Mouse (Mus musculus): ENCODE results near the gene Snrpd3. TPM values are rescaled to one million over a fixed set of nuclear protein-coding genes. Genes with fewer than 3 reads are reported as not detected.
"Not testable (repeated sequence)": the region's sequence is repeated elsewhere in the genome, so short reads cannot be mapped to it uniquely, and the experiment has no call there.

Gene Snrpd3
- total RNA-seq, 2 experiments from 2014 or later: 17.9 to 19.6 TPM

GRCm38 (mm10) chr10:75525450-75525849, 8.1 kb downstream of the Snrpd3 start:
- ATAC-seq (replicated peaks; ENCODE audit: low FRiP score, poor library complexity, severe bottlenecking): not testable (repeated sequence)

DNA sequence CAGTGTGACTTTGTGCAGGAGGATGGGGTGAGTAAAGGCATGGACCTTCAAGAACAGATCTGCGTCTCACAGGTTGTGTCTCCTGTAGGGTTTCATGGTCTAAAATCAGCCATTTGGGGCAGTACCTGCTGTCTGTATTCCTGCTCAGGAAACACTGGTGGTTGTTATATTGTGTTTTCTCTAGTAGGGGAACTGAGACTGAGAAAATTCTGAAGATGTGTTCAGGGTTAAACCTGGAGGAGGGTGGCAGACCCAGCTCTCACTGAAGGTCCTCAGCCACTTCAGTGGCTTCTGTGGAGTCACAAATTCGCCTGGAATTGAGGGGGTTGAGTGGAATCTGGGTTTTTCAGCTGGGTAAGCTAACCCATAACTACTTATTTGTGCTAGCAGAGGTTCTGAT, 13.0 kb downstream of the Snrpd3 start:
- ATAC-seq (replicated peaks; ENCODE audit: low FRiP score, poor library complexity, severe bottlenecking): no peak

GRCm38 (mm10) chr10:75531532-75532090, 14.3 kb downstream of the Snrpd3 start:
- ATAC-seq (replicated peaks; ENCODE audit: low FRiP score, poor library complexity, severe bottlenecking): no peak

GRCm38 (mm10) chr10:75534216-75534615, 16.9 kb downstream of the Snrpd3 start:
- ATAC-seq (replicated peaks; ENCODE audit: low FRiP score, poor library complexity, severe bottlenecking): no peak

DNA sequence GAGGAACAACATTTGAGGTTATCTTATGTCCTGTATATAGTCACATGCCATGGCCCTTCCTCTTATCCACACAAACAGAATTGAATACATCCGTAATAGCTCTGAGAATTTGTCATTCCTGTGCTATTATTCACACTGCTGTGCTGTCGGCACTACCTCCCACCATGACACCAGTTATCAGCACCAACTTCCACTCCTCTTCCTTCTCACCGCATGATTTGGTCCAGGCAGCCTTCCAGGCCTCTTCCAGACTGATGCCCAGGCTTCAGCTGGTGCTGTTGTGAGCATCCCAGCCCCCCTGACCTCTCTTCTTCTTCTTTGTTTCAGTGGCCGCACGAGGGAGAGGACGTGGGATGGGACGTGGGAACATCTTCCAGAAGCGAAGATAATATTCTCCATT, 17.6 kb downstream of the Snrpd3 start:
- ATAC-seq (replicated peaks; ENCODE audit: low FRiP score, poor library complexity, severe bottlenecking): no peak

DNA sequence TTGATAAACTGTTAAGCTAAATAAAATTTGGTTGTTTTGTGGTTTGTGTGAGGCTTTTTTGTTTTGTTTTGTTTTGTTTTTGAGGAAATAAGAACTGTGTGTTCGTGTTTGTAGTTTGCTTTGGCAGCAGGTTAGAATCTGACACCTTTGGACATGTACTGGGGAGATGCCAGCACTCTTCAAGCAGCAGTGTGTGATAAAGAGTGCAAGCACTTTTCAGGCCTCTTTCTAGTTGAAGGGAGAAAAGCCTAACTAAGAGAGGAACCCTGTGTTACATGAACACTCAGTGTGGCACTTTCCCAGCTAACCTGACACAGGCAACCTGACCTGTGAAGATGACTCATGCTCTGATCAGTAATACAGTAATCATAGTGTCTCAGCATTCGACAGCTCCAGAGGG, 18.1 kb downstream of the Snrpd3 start:
- no peak for ATAC-seq (replicated peaks; ENCODE audit: low FRiP score, poor library complexity, severe bottlenecking)

- no peak; the same call in 1 of the 2 replicates for ATAC-seq (replicated peaks; ENCODE audit: low FRiP score, poor library complexity, severe bottlenecking)
These were observed 18.8 kb downstream of the Snrpd3 start for GRCm38 (mm10) chr10:75536123-75536522.

DNA sequence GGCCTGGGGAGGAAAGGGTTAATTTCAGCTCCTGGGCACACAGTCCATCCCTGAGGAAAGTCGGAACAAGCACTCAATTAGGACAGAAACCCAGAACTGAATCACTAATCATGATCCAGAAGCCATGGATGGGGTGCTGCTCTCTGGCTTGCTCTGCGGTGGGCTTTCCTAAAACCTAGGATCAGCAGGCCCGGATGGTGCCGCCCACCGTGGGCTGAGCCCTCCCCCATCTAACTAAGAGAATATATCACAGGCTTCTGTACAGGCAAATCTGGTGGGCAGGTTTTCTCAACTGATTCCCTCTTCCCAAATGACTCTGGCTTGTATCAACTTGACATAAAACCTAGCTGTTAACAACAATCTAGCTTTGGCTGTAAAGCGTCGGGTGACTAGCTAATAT, 30.6 kb downstream of the Snrpd3 start:
- no peak for ATAC-seq (replicated peaks; ENCODE audit: low FRiP score, poor library complexity, severe bottlenecking)

- no peak for ATAC-seq (replicated peaks; ENCODE audit: low FRiP score, poor library complexity, severe bottlenecking)
These were observed 31.1 kb downstream of the Snrpd3 start for GRCm38 (mm10) chr10:75548486-75548885.

DNA sequence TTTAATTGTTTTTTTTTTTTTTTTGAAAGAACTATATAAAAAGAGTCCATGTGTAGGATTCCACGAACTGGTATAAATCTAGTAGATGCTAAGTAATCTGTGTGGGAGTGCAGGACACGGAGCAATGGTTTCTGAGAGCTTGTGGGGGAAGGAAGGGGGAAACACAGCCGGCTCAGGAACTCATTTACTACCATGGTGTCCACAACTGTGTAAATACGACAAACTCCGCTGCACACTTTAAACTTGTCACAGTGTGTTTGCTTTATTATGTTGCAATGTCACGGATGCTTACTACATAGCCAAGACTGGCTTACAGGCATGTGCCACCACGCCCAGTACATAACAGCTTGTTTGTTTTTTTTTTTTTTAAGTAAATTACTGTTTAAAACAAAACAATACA, 32.5 kb downstream of the Snrpd3 start:
- no peak for ATAC-seq (replicated peaks; ENCODE audit: low FRiP score, poor library complexity, severe bottlenecking)

- ATAC-seq (replicated peaks; ENCODE audit: low FRiP score, poor library complexity, severe bottlenecking): no peak
These were observed 33.8 kb downstream of the Snrpd3 start for GRCm38 (mm10) chr10:75551175-75551574.

- ATAC-seq (replicated peaks; ENCODE audit: low FRiP score, poor library complexity, severe bottlenecking): no peak
These were observed 34.8 kb downstream of the Snrpd3 start for GRCm38 (mm10) chr10:75552106-75552505.

DNA sequence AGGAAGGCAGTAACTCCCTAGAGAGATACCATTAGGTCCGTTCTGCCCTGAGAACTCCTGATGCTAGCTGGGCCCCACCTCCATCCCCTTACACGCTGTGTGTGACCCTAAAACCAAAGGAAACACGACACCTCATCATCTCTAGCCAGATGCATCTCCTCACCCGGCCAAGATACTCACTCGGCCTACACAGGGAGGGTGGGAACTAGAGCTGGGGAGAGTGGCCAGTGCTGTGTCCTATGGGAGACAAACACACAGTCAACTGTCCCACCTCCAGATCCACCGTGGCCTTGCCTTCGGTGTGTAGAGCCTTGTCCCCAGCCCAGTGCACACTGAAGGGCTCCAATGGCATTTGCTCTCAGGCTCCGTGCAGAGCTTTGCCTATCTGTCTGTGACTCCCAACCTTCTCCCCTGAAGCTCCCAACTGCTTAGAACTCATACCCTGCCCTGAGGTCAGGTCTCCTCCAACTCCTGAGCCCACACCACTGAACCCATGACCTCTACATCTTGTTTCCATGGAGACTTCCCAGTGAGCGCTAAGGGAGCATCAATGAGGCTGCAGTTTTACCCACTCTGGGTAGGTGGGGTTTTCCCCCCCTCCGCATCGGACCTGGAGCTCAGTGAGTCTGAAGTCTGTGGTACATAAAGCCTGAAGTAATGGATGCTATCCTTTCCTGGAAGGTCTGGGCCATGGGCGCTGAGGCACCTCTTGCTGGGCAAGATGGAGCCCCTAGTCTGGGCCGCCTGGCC, 35.5 kb downstream of the Snrpd3 start:
- ATAC-seq (replicated peaks; ENCODE audit: low FRiP score, poor library complexity, severe bottlenecking): no peak

DNA sequence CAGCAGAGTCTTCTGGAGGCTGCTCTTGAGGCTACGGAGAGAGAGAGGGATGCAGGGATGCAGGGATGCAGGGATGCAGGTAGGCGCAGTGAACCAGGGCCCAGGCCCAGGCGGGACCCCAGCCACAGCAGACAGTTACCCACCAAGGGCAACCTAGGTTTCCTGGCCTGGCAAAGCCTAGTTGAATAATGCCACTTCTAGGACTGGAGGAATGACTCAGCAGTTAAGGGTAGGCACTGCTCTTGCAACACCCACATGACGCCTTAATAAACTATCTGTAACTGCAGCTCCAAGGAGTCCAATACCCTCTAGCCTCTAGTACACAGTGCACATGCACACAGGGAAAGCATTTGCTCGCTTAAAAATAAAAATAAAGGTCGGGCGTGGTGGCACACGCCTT, 36.7 kb downstream of the Snrpd3 start:
- peak; percentile 58 for ATAC-seq (replicated peaks; ENCODE audit: low FRiP score, poor library complexity, severe bottlenecking)

DNA sequence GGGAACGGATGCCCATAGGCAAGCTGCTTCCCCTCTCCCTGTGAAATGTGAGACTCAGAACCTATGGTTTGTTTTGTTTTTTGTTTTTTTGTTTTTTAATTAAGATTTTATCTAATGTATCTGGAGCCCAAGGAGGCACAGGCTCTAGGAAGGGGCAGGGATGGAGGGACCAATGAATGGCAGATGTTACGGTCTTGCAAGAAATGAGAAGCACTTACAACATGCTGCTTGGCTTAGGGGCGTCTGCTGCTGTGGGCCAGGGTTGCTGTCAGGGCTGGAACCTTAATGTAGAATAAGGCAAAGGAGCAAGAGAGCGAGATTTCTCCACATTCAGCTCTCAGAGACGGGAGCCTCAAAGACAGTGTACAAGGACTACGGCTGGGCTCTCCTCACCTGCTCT, 38.2 kb downstream of the Snrpd3 start:
- ATAC-seq (replicated peaks; ENCODE audit: low FRiP score, poor library complexity, severe bottlenecking): no peak

DNA sequence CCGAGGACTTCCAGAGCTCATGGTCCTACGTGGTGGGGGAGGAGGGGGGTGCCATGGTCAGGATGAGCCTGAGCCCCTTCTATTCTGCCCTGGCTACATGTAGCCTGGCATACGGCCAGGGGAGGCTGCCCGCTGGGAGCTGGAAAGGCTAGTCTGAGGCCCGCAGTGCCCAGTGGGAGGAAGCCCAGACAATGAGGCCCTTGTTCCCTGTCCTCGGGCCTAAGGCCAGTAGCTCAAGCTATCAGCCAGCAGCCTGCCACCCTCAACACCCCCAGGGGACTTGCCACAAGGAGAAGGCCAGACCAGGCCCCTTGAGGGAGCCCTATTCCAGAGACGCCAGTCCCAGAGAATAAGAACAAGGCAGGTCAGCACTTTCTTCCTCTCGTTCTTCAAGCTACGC, 38.7 kb downstream of the Snrpd3 start:
- no peak for ATAC-seq (replicated peaks; ENCODE audit: low FRiP score, poor library complexity, severe bottlenecking)

DNA sequence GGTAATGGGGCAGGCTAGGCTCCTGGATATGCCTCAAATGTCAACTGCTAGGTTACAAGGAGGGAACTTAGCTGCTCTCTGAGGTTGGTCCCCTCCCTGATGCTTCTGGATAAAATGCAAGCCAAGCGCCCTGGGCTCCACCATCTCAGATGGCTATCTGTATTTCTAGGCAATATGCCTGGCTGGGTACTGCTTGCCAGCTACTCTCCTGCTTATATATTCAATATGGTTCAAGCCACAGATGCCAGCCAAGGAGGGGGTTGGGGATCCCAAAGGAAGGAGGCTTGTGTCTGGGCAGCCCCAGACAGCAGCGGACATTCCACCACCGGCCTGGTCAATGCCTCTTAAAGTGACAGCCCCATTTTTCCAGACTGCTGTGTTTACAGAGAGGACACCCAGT, 41.2 kb downstream of the Snrpd3 start:
- ATAC-seq (replicated peaks; ENCODE audit: low FRiP score, poor library complexity, severe bottlenecking): no peak

DNA sequence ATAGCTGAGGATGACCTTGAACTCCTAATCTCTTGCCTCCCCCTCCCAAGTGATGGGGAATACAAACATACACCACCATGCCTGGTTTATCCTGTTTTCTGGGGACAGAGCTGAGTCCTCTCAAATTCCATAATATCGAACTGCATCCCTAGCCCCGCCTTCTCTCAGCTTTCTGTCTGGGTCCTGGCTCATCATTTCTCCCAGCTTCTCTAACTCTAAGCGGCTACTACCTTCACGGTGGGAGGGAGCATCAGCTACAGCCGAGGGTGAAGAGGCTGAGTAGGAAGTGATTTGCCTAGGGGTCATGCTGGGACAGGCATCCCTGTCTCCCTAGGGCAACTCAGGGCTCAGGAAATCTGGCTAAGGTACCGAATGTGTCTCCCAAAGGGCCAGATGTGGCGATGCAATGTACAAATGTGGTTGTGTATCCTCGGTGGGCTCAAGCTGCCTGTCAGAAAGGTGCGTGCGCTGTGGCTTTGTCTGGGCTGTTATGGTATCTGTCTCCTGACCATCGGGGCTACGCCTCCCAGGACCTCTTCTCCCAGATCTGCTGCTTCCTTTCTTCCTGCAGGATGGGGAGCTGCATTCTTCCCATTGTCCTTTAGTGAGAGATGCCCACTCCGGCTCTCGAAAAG, 41.8 kb downstream of the Snrpd3 start:
- no peak for ATAC-seq (replicated peaks; ENCODE audit: low FRiP score, poor library complexity, severe bottlenecking)

DNA sequence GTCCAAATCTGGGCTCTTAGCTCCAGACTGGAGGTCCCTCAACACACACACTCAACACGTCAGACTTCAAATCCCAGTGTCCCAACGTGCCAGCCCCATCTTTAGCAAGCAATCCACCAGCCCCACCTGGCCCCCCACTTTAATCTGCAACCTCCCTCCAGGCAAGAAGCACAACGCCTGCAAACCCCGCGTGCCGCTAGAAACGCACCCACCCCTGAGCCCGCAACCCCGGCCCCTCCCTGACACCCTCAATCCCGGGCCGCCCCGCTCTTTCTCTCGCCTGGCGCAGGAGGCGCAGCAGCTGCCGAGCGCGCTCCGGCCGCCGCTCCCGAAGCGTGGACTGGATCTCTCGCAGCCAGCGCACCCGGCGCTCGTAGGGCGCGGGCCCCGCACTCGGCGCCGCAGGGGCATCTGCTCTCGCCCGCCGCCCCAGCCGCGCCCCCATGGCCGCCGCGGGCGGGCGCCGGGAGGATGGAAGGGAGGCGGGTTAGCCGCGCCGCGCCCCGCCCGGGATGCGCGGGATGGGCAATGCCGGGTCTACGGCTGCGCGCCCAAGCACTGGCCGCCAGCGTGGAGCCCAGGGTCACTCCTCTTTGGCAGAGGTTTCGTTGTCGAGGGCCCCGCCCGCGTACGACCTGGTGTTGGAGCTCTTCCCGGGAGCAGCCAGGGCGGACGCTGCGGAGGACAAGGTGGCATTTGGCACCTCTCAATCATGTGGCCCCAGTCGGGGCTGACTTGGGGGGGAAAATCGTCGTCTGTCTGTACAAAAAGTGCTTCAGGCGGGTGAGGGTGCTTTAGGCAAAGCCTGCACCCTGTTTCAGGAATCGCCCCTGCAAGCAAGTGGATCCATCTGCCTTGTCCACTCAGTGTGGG, 42.6 kb downstream of the Snrpd3 start, which contains the start of gene Lrrc75b:
Gene Lrrc75b (minus strand): TSS at position 655 of the 873 bp plus-strand sequence.
- ATAC-seq (replicated peaks; ENCODE audit: low FRiP score, poor library complexity, severe bottlenecking): no peak

DNA sequence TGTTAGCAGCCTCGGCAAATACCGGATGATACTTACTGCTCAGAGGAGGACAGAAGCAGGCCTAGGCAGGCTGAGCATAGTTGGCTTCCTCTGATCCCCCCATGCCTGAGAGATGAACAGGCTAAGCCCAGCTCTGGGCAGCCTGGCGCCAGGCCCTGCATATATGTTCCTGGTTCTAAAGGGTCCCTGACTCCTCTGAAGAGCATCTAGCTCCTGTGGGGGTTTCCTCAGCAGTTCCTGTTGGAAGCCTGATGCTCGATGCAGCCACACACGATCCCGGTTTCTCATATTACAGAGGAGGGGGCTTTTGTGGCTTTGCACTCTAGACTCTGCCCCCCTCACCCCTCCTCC, 43.2 kb downstream of the Snrpd3 start:
- no peak for ATAC-seq (replicated peaks; ENCODE audit: low FRiP score, poor library complexity, severe bottlenecking)

All from erythroblast, adult 5-6 weeks (primary cell).